Mouse (Mus musculus): ENCODE results near the gene Hist1h4c.

GRCm38 (mm10) chr13:23732156-23732804 is 34.0 kb upstream of the Hist1h4c start:
- peak; percentile 75; the same call in 1 of the 2 replicates for TF ChIP-seq CTCF (IDR thresholded peaks at IDR 0.05; ENCODE audit: borderline replicate concordance, extremely low read depth, insufficient read depth, insufficient read length)
- no peak for TF ChIP-seq POLR2A (IDR thresholded peaks at IDR 0.05; ENCODE audit: borderline replicate concordance, extremely low read depth, insufficient read depth, insufficient read length, poor library complexity, severe bottlenecking)

All from brain, embryonic 14.5 days (tissue).